Mouse (Mus musculus) heart, adult 2 months (tissue): ENCODE measurements around the gene Pcgf1. TPM values are rescaled to one million over a fixed set of nuclear protein-coding genes. Genes with fewer than 3 reads are reported as not detected.
A peak's percentile ranks its signal among the peaks of the same experiment; 100 is the strongest.

Source experiments
- DNase-seq, 2 experiments: peaks; one replicate each; pipeline ENCODE4 v3.0.0; 2021
- H3K27ac ChIP-seq: fragments of 200-600 bp; 2 replicates; pipeline ENCODE4 v1.8.1; 2022
- H3K27me3 ChIP-seq: fragments of 200-500 bp; 2 replicates; pipeline ENCODE4 v1.6.1; 2012; ENCODE audit warnings: mild to moderate bottlenecking, low read length, inconsistent platforms, mixed read lengths; ENCODE audit not compliant: control insufficient read depth, insufficient read depth
- H3K36me3 ChIP-seq: fragments of 200-500 bp; 2 replicates; pipeline ENCODE4 v1.6.1; 2012; ENCODE audit warnings: low read length, inconsistent platforms; ENCODE audit not compliant: control insufficient read depth, insufficient read depth
- H3K4me1 ChIP-seq: fragments of 200-500 bp; 2 replicates; pipeline ENCODE4 v1.6.1; 2011; ENCODE audit warnings: low read length; ENCODE audit not compliant: control insufficient read depth, insufficient read depth
- H3K4me3 ChIP-seq: fragments of 200-600 bp; 2 replicates; pipeline ENCODE4 v1.8.1; 2022
- H3K79me2 ChIP-seq: fragments of 200-500 bp; replicated peaks from 2 replicates; pipeline ENCODE4 v1.6.1; 2012; ENCODE audit warnings: mild to moderate bottlenecking, inconsistent platforms, low read length, moderate library complexity, mixed read lengths; ENCODE audit not compliant: control insufficient read depth, insufficient read depth
- H3K9ac ChIP-seq: fragments of 200-500 bp; 2 replicates; pipeline ENCODE4 v1.6.1; 2012; ENCODE audit warnings: low read depth, mild to moderate bottlenecking, control low read depth, inconsistent platforms, low read length, mixed read lengths
- CTCF ChIP-seq: fragments of 200-600 bp; IDR thresholded peaks from 2 replicates; pipeline ENCODE4 v1.8.1; 2022; ENCODE audit warnings: antibody characterized with exemption, mild to moderate bottlenecking, moderate library complexity
- EP300 ChIP-seq: fragments of 200-500 bp; IDR thresholded peaks from 2 replicates; pipeline ENCODE4 v1.6.1; 2011; ENCODE audit warnings: low read depth, low read length, control low read depth; ENCODE audit not compliant: insufficient read depth
- POLR2A ChIP-seq: fragments of 200-500 bp; IDR thresholded peaks from 2 replicates; pipeline ENCODE4 v1.6.1; 2011; ENCODE audit warnings: mild to moderate bottlenecking, low read depth, low read length, control low read depth; ENCODE audit not compliant: insufficient read depth
- WGBS: fragments of 180-500 bp; shearing (Covaris S2); methylation state at CpG from one replicate; pipeline ENCODE4 v1.1.7; 2018; 5-methylcytosine and 5-hydroxymethylcytosine counted together
- intact Hi-C: fragments of 180-260 bp; cut with DNase I; formaldehyde crosslinking; loops from one replicate; pipeline ENCODE4 v1.15.1; 2025
- polyA plus RNA-seq: library from polyadenylated mRNA; depleted of rRNA; stranded (reverse); fragments of >200 nt; gene quantifications from 2 replicates; pipeline ENCODE4 v1.2.3, GENCODE M21; 2012
- total RNA-seq, 2 experiments: library from RNA; stranded (reverse); gene quantifications; 2 replicates each; pipeline ENCODE4 v1.2.3; 2021

Pcgf1 gene
- total and polyA plus RNA-seq, 3 experiments: 7.7 to 11.5 (median 8.0) TPM

DNA sequence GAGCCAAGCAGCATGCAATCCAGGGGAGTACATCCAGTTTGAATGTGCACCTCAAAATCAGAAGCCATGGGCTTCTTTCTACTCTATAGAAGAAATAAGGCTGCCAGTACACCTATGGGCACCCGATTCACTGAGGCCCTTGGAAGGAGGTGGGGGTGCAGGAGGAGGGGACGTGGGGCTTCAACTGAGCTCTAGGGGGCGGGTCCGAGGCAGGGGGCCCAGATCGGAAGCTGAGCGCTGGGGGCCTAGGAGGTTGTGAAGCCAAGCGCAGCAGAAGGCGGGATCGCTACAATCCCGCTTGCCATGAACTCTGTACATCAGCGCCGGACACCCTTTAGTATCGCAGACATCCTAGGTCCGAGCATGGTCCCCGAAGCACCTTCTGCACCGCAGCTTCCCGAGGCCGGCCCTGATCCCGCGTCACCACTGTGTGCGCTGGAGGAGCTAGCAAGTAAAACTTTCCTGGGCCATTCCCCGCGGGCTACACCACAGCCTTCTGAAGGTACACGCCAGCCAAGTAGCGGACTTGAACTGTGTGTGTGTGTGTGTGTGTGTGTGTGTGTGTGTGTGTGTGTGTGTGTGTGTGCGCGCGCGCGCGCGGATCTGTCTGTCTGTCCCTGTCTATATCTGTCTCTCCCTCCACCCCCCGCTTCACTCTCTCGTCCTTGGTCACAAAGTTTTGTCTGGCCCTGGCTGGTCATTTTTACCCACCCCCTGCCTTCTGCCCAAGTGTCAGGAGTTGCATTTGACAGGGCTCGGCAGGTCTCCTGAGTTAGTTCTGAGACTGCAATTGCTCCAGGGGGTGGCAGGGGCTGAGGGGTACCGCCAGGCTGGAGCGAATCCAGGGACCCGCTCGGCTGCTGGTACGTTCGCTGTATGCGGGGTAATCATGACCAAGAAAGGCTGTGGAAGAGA is 8.7 kb downstream of the Pcgf1 start, which contains the start of gene Lbx2:
Gene Lbx2 (plus strand): TSS at position 247 of the 915 bp plus-strand sequence.
- H3K27ac ChIP-seq: peak within 1 kb of the TSS; percentile 76
- no peaks in the 10 kb centered on the region for H3K36me3 ChIP-seq
- peak in 1 of 2 experiments; percentile 41 for DNase-seq
- no peaks in the 10 kb centered on the region for H3K79me2 ChIP-seq
- no peaks in the 10 kb centered on the region for H3K27me3 ChIP-seq
- no peaks in the 10 kb centered on the region for H3K4me1 ChIP-seq
- TF ChIP-seq EP300: no peak
- no peak for TF ChIP-seq CTCF
- TF ChIP-seq POLR2A: no peak
- H3K4me3 ChIP-seq: peak within 1 kb of the TSS; percentile 64
- intact Hi-C loops: no loop called here
- 14% methylated on average over 42 of the region's 42 CpGs for WGBS
- H3K9ac ChIP-seq: peak within 1 kb of the TSS; percentile 73

DNA sequence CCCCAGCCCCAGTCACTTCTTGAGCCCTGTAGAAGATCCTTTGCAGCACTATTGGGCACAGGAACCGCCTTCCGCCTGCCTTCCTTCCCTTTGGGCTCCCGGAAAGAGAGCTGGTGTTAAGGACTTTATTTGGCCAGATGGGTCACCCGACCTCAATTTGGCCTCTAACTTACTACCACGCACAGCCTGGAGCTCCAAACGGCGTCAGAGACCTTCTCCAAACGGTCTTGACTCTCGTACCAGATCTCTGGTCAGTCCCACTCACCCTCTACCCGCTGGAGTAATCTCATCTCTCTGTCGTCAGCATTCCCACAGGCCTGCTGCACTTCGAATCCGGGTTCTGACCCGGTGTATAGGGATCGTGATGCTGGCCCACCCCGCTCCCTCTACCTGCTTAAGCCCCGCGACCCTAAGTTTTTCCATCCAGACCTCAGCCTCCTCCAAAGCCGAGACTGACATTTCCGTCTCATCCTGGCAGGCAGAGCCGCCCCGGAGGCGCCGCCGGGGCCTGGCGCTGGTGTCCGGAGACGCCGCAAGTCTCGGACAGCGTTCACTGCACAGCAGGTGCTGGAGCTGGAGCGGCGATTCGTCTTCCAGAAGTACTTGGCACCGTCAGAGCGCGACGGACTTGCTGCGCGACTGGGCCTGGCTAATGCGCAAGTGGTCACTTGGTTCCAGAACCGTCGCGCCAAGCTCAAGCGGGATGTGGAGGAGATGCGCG is 9.7 kb downstream of the Pcgf1 start:
- DNase-seq: peak; percentile 51 to 66
- H3K4me1 ChIP-seq: no peaks in the 10 kb centered on the region
- peak overlapping the region; percentile 73 for H3K9ac ChIP-seq
- H3K79me2 ChIP-seq: no peaks in the 10 kb centered on the region
- under 1% methylated on average over 47 of the region's 47 CpGs for WGBS
- intact Hi-C loops: no loop called here
- no peaks in the 10 kb centered on the region for H3K27me3 ChIP-seq
- no peaks in the 10 kb centered on the region for H3K36me3 ChIP-seq
- H3K27ac ChIP-seq: peak overlapping the region; percentile 76
- peak overlapping the region; percentile 64 for H3K4me3 ChIP-seq
- TF ChIP-seq POLR2A (no peak), CTCF (no peak), EP300 (no peak)

DNA sequence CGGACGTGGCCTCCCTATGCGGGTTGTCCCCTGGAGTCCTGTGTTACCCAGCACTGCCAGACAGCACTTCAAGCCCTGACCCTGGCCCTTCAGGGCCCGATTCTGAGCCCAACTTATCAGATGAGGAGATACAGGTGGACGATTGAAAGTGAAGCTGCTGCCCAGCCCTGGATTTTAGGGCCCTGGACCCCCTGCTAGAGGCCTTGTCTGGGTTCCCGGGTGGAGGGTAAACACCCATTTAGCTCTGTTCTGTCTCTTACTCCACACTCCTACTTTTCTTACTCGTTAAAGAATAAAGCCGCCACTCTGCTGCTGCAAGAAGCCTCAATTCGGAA is 10.2 kb downstream of the Pcgf1 start:
- peaks cover 2% of the 10 kb centered on the region for H3K4me1 ChIP-seq
- no peaks in the 10 kb centered on the region for H3K27me3 ChIP-seq
- H3K27ac ChIP-seq: peak overlapping the region; percentile 76
- peak overlapping the region; percentile 73 for H3K9ac ChIP-seq
- H3K36me3 ChIP-seq: no peaks in the 10 kb centered on the region
- H3K79me2 ChIP-seq: no peaks in the 10 kb centered on the region
- intact Hi-C loops: no loop called here
- peak overlapping the region; percentile 64 for H3K4me3 ChIP-seq
- 25% methylated on average over 9 of the region's 9 CpGs for WGBS
- TF ChIP-seq EP300: no peak
- TF ChIP-seq CTCF: no peak
- TF ChIP-seq POLR2A: no peak
- no peak for DNase-seq

DNA sequence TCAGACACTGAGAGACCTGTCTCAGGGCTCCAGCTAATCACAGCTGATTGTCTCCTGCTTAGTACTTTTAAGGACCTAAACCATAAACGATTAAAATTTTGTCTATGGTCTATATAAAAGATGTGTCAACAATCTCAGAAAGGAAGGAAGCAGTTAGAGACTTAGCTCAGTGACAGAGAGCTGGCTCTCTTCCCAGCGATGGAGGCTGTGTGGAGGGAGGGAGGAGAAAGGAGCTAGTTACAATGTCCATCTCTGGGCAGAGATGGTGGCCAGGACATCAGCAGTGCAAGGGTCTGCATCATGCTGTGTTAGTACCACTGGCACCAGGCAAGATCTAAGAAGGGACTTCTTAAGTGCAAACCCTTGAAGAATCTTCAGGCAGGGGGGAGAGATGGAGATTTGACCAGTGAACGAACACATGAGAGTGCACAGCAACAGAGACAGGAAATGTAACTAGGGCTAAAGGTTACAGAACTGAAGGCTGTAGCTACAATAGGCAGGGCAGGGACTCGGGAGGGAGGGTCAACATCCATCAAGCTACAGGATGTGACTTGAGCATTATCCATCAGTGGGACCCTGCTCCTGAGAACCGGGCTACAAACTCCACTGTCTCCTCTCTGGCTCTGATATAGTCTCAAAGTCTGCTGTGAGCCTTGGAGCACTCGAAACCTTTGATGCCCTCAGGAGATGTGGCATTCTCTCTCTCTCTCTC is 14.9 kb downstream of the Pcgf1 start:
- no peaks in the 10 kb centered on the region for H3K27me3 ChIP-seq
- no peak overlapping the region for H3K9ac ChIP-seq
- H3K36me3 ChIP-seq: no peaks in the 10 kb centered on the region
- no peak for TF ChIP-seq POLR2A
- no peak for TF ChIP-seq CTCF
- TF ChIP-seq EP300: no peak
- no peak overlapping the region for H3K27ac ChIP-seq
- DNase-seq: no peak
- H3K4me3 ChIP-seq: no peak overlapping the region
- intact Hi-C loops: no loop called here
- no peaks in the 10 kb centered on the region for H3K79me2 ChIP-seq
- 16% methylated on average over 6 of the region's 6 CpGs for whole genome bisulfite sequencing
- H3K4me1 ChIP-seq: peaks cover 2% of the 10 kb centered on the region

DNA sequence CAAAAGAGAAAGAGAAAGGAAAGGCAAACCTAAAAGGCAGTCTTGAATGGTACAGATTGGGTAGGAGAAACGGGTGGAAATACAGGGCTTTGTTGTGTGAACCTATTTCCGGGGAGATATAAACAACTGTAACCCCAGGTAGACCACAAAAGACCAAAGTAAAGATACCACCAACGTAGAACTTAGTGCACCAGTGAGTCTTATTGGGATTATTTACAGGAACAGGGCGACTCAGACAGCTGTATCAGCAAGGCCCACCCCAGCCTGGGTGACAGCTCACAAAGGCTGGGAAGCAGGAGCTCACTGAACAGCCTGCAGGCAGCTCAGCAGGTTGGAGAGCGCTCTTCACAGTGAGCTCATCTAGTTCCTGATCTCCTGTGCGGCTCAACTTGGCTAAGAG is 18.3 kb downstream of the Pcgf1 start:
- DNase-seq: no peak

More for the DNA sequence above, 18.3 kb downstream of the Pcgf1 start:
- TF ChIP-seq CTCF (no peak), POLR2A (no peak), EP300 (no peak)
- Histone ChIP-seq H3K4me3 (no peak overlapping the region), H3K27ac (no peak overlapping the region), H3K79me2 (no peaks in the 10 kb centered on the region), H3K27me3 (no peaks in the 10 kb centered on the region), H3K9ac (no peak overlapping the region), H3K36me3 (no peaks in the 10 kb centered on the region), H3K4me1 (peaks cover 3% of the 10 kb centered on the region)
- intact Hi-C loops: no loop called here
- WGBS: 48% methylated on average over 6 of the region's 6 CpGs
